Mouse (Mus musculus) kidney, postnatal 14 days (tissue): Measurements from ENCODE around the gene Zfp113.

Experiments
- DNase-seq: peaks from one replicate; pipeline ENCODE4 v3.0.0; 2022; ENCODE audit warnings: mixed read lengths

Gene Zfp113

GRCm38 (mm10) chr5:138155443-138155976, at the start of gene Zfp113:
TSS of gene Zfp113 (minus strand) at chr5:138155744.
- peak; percentile 95 for DNase-seq

GRCm38 (mm10) chr5:138202086-138202485, 46.5 kb upstream of the Zfp113 start:
- DNase-seq, result no peak

GRCm38 (mm10) chr5:138199576-138199975, 44.0 kb upstream of the Zfp113 start:
- DNase-seq, result no peak

- DNase-seq, result no peak
Measured at GRCm38 (mm10) chr5:138195463-138195862, 39.9 kb upstream of the Zfp113 start.

- peak; percentile 42 for DNase-seq
Measured at GRCm38 (mm10) chr5:138194755-138195345, 39.3 kb upstream of the Zfp113 start.

GRCm38 (mm10) chr5:138193771-138194727, 38.5 kb upstream of the Zfp113 start, which contains the start of gene Mblac1:
TSS of gene Mblac1 (plus strand) at chr5:138194314.
- peak; percentile 89 for DNase-seq

- DNase-seq, result peak; percentile 86
Measured at GRCm38 (mm10) chr5:138187661-138188306, 32.2 kb upstream of the Zfp113 start.

- peak; percentile 91 for DNase-seq
Measured at GRCm38 (mm10) chr5:138186950-138187638, 31.6 kb upstream of the Zfp113 start, which contains the start of the genes Taf6 and Cnpy4. TSS of gene Taf6 (minus strand) at chr5:138187451. TSS of gene Cnpy4 (plus strand) at chr5:138187485.

- no peak for DNase-seq
Measured at GRCm38 (mm10) chr5:138173217-138173616, 17.7 kb upstream of the Zfp113 start.

- DNase-seq, result peak; percentile 99
Measured at GRCm38 (mm10) chr5:138171695-138172491, 16.3 kb upstream of the Zfp113 start, which contains the start of the genes Ap4m1 and Mcm7. TSS of gene Ap4m1 (plus strand) at chr5:138172002. TSS of gene Mcm7 (minus strand) at chr5:138172422.

GRCm38 (mm10) chr5:138170936-138171561, 15.5 kb upstream of the Zfp113 start:
- peak; percentile 98 for DNase-seq

- no peak for DNase-seq
Measured at GRCm38 (mm10) chr5:138165594-138165993, 10.1 kb upstream of the Zfp113 start.

GRCm38 (mm10) chr5:138163610-138164009, 8.1 kb upstream of the Zfp113 start:
- DNase-seq, result no peak

- no peak for DNase-seq
Measured at GRCm38 (mm10) chr5:138163046-138163445, 7.5 kb upstream of the Zfp113 start.

- DNase-seq, result peak; percentile 95
Measured at GRCm38 (mm10) chr5:138160842-138161665, 5.5 kb upstream of the Zfp113 start, which contains the start of gene Cops6. TSS of gene Cops6 (plus strand) at chr5:138161071.

- DNase-seq, result no peak
Measured at GRCm38 (mm10) chr5:138160224-138160762, 4.7 kb upstream of the Zfp113 start.

- DNase-seq, result no peak
Measured at GRCm38 (mm10) chr5:138154390-138154789, 1.2 kb downstream of the Zfp113 start.

- no peak for DNase-seq
Measured at GRCm38 (mm10) chr5:138138585-138138984, 17.0 kb downstream of the Zfp113 start.

GRCm38 (mm10) chr5:138137935-138138549, 17.5 kb downstream of the Zfp113 start:
- DNase-seq, result peak; percentile 69
